Mouse (Mus musculus): ENCODE measurements around the gene Dexi. TPM values are rescaled to one million over a fixed set of nuclear protein-coding genes. Genes with fewer than 3 reads are reported as not detected.

Dexi gene
- polyA plus RNA-seq, 1 experiment from 2014 or later = 21.7 TPM

DNA sequence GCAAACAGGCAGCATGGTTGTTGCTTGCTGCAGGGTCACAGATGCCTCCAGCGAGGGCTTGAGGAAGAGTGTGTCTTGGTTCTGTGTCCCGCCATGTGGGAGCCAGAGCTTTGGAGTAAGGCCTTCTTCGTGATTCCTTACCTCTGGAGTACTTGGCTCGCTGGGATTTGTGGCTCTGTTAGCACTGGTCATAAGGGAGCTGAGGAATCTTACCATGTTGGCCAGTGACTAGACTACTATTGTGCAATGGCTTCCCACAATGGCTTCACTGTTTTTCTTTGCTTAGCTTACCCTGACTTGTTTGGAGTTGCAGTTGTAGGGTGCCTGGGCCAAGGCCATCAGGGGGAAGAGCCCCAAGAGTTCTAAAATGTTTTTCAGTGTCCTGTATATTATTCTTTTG, 33.1 kb upstream of the Dexi start:
- no peak overlapping the region for H3K9ac ChIP-seq (ENCODE audit: low read depth, low read length)
- DNase-seq (ENCODE audit: low spot score) (no peak), ATAC-seq (replicated peaks; ENCODE audit: low FRiP score, low read depth) (no peak)
- 85% methylated on average over 4 of the region's 4 CpGs for WGBS
- H3K4me2 ChIP-seq (ENCODE audit: low read length) = no peak overlapping the region
- H3K27me3 ChIP-seq (ENCODE audit: insufficient read depth, low read length) = no peaks in the 10 kb centered on the region
- H3K4me3 ChIP-seq (replicated peaks; ENCODE audit: low read depth, low read length) = no peak overlapping the region
- H3K4me1 ChIP-seq (replicated peaks; ENCODE audit: insufficient read depth, low read length) = no peaks in the 10 kb centered on the region
- TF ChIP-seq CTCF (IDR thresholded peaks at IDR 0.05; ENCODE audit: low read depth) = no peak
- no peaks in the 10 kb centered on the region for H3K9me3 ChIP-seq (replicated peaks; ENCODE audit: low read length)
- H3K36me3 ChIP-seq (ENCODE audit: insufficient read depth, low read length) = peaks cover 38% of the 10 kb centered on the region
- H3K27ac ChIP-seq = no peak overlapping the region

DNA sequence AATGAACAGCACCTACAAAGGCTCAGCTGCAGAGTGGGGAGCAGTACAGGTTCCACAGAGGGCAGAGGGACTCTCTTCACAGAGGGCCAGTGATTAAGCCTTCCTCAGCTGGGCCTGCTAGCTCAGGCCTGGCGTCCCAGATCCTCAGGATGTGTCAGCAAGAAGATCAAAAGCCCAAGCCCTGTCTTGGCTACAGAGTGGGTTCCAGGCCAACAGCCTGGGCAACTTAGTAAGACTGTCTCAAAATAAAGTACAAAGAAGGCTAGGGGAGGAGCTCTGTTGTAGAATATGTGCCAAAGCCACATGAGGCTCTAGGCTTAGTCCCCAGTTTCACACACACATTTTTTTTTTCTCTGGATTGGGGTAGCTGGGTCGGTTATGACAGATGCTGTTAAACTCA, 32.1 kb upstream of the Dexi start:
- Histone ChIP-seq H3K4me1 (replicated peaks; ENCODE audit: insufficient read depth, low read length) (no peaks in the 10 kb centered on the region), H3K4me2 (ENCODE audit: low read length) (no peak overlapping the region), H3K9ac (ENCODE audit: low read depth, low read length) (no peak overlapping the region), H3K36me3 (ENCODE audit: insufficient read depth, low read length) (peaks cover 33% of the 10 kb centered on the region), H3K4me3 (replicated peaks; ENCODE audit: low read depth, low read length) (no peak overlapping the region), H3K27ac (no peak overlapping the region), H3K9me3 (replicated peaks; ENCODE audit: low read length) (no peaks in the 10 kb centered on the region), H3K27me3 (ENCODE audit: insufficient read depth, low read length) (no peaks in the 10 kb centered on the region)
- no peak for ATAC-seq (replicated peaks; ENCODE audit: low FRiP score, low read depth)
- 70% methylated on average over 2 of the region's 2 CpGs for WGBS
- no peak for TF ChIP-seq CTCF (IDR thresholded peaks at IDR 0.05; ENCODE audit: low read depth)
- no peak for DNase-seq (ENCODE audit: low spot score)

DNA sequence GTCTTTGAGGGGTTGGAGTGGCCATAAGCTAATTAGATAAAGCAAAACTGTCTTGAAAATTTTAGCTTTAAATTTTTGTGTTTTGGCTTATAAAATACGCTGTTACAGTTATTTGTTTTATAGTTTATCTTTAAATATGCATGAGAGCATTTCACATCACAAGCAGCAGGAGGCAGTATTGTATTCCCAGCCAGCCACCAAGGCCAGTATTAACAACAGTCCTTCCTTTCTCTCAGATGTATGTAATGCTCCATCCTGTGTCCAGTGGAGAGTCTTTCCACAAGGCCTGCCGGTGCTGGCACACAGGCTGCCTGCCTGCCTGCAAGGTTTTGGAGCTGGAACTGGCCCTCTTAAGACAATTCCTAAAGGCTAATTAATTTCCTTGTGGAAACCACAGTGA, 29.0 kb upstream of the Dexi start:
- Histone ChIP-seq H3K27me3 (ENCODE audit: insufficient read depth, low read length) (no peaks in the 10 kb centered on the region), H3K9ac (ENCODE audit: low read depth, low read length) (no peak overlapping the region), H3K36me3 (ENCODE audit: insufficient read depth, low read length) (peaks cover 25% of the 10 kb centered on the region; the same call in 1 of the 2 replicates), H3K27ac (no peak overlapping the region), H3K9me3 (replicated peaks; ENCODE audit: low read length) (no peaks in the 10 kb centered on the region), H3K4me1 (replicated peaks; ENCODE audit: insufficient read depth, low read length) (no peaks in the 10 kb centered on the region), H3K4me2 (ENCODE audit: low read length) (no peak overlapping the region), H3K4me3 (replicated peaks; ENCODE audit: low read depth, low read length) (no peak overlapping the region)
- 46% methylated on average over 2 of the region's 2 CpGs for WGBS
- ATAC-seq (replicated peaks; ENCODE audit: low FRiP score, low read depth) = no peak
- peak; percentile 75 for DNase-seq (ENCODE audit: low spot score)
- TF ChIP-seq CTCF (IDR thresholded peaks at IDR 0.05; ENCODE audit: low read depth) = peak; percentile 75

DNA sequence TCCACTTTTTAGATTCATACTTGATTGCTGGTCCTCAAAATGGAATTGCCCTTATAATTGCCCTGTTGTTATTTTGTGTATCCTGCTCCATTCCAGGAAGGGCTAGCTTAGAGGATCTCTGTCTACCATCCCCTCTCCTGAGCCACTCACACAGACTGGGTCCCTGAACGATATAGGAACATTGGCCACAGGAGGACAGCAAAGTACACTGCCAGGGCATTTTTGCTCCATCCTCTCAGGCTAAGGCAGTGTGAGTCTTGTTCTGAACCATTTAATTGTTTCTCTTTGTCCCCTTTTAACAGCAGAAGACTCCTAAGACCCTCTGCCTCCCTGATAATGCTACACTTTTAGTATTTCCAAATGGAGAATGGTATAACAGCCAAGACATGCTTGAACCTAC, 27.9 kb upstream of the Dexi start:
- no peak overlapping the region for H3K4me2 ChIP-seq (ENCODE audit: low read length)
- ATAC-seq (replicated peaks; ENCODE audit: low FRiP score, low read depth) (no peak), DNase-seq (ENCODE audit: low spot score) (no peak)
- H3K27me3 ChIP-seq (ENCODE audit: insufficient read depth, low read length) = no peaks in the 10 kb centered on the region
- H3K9me3 ChIP-seq (replicated peaks; ENCODE audit: low read length) = no peaks in the 10 kb centered on the region
- no peaks in the 10 kb centered on the region for H3K4me1 ChIP-seq (replicated peaks; ENCODE audit: insufficient read depth, low read length)
- no peak overlapping the region for H3K9ac ChIP-seq (ENCODE audit: low read depth, low read length)
- no peak overlapping the region for H3K27ac ChIP-seq
- TF ChIP-seq CTCF (IDR thresholded peaks at IDR 0.05; ENCODE audit: low read depth) = no peak
- 79% methylated on average over 1 of the region's 1 CpGs for WGBS
- H3K4me3 ChIP-seq (replicated peaks; ENCODE audit: low read depth, low read length) = no peak overlapping the region
- peaks cover 24% of the 10 kb centered on the region; the same call in 1 of the 2 replicates for H3K36me3 ChIP-seq (ENCODE audit: insufficient read depth, low read length)

DNA sequence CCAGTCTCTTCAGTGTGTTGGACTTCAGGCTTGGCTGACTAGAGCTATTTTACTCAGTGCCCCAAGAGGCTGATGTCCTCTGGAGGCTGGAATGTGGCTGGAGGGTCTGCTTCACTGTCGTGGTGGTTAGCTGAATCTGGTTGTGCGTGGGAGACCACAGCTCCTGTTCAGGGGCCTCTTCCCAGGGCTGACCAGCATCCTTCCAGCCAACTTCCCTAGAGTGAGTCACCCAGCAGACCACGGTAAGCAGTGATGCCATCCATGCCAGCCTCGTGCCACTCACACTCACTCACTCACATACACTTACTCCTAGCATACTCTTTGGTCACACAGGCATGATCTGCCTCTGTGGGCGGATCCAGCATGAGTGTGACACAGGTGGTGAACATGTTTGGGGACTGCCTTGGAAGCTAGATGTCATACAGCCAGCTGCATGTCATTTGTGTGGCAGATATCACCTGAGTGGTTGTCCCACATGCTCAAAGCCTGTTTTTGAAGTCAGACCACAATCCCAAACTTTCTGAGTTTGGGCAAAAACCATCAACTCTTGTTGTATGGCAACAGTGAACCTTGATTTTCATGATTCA, 27.0 kb upstream of the Dexi start:
- H3K27ac ChIP-seq = no peak overlapping the region

DNA sequence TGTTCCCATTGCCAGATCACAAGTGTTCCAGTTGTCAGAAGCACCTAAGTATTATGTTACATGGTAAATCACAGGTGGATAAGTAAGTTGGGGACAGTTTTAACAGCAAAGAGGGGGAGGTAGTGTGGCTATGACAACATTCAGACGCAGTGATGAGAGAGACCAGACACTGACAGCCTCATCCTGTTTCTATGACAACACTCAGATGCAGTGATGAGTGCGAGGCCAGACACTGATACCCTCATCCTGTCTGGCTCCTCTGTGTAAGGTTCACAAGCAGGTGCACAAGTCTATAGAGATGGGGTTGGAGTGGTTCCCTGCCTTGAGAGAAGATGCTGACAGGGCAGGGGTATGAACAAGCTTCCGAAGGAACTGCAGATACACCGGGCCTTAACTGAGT, 24.3 kb upstream of the Dexi start:
- 69% methylated on average over 4 of the region's 4 CpGs for WGBS
- Histone ChIP-seq H3K9ac (ENCODE audit: low read depth, low read length) (no peak overlapping the region), H3K36me3 (ENCODE audit: insufficient read depth, low read length) (0 out of 2 replicates have a peak, but pooled peaks cover 14% of the 10 kb centered on the region), H3K4me1 (replicated peaks; ENCODE audit: insufficient read depth, low read length) (no peaks in the 10 kb centered on the region), H3K27me3 (ENCODE audit: insufficient read depth, low read length) (no peaks in the 10 kb centered on the region), H3K9me3 (replicated peaks; ENCODE audit: low read length) (no peaks in the 10 kb centered on the region), H3K4me2 (ENCODE audit: low read length) (no peak overlapping the region), H3K27ac (no peak overlapping the region), H3K4me3 (replicated peaks; ENCODE audit: low read depth, low read length) (no peak overlapping the region)
- ATAC-seq (replicated peaks; ENCODE audit: low FRiP score, low read depth) (no peak), DNase-seq (ENCODE audit: low spot score) (no peak)
- TF ChIP-seq CTCF (IDR thresholded peaks at IDR 0.05; ENCODE audit: low read depth) = no peak

More for the DNA sequence above, 27.0 kb upstream of the Dexi start:
- Histone ChIP-seq H3K9me3 (replicated peaks; ENCODE audit: low read length) (no peaks in the 10 kb centered on the region), H3K27me3 (ENCODE audit: insufficient read depth, low read length) (no peaks in the 10 kb centered on the region), H3K4me1 (replicated peaks; ENCODE audit: insufficient read depth, low read length) (no peaks in the 10 kb centered on the region), H3K9ac (ENCODE audit: low read depth, low read length) (no peak overlapping the region), H3K4me2 (ENCODE audit: low read length) (no peak overlapping the region), H3K4me3 (replicated peaks; ENCODE audit: low read depth, low read length) (no peak overlapping the region), H3K36me3 (ENCODE audit: insufficient read depth, low read length) (peaks cover 23% of the 10 kb centered on the region; the same call in 1 of the 2 replicates)
- no peak for TF ChIP-seq CTCF (IDR thresholded peaks at IDR 0.05; ENCODE audit: low read depth)
- 70% methylated on average over 5 of the region's 5 CpGs for WGBS
- ATAC-seq (replicated peaks; ENCODE audit: low FRiP score, low read depth) (no peak; the same call in 1 of the 2 replicates), DNase-seq (ENCODE audit: low spot score) (no peak)

Measured in kidney, postnatal 0 days (tissue).